Mouse (Mus musculus) heart, embryonic 16.5 days (tissue): Measurements from ENCODE around the gene Pam. TPM values are rescaled to one million over a fixed set of nuclear protein-coding genes. Genes with fewer than 3 reads are reported as not detected.
"Not testable (repeated sequence)": the region's sequence is repeated elsewhere in the genome, so short reads cannot be mapped to it uniquely, and the experiment has no call there.

Experiments used
- ATAC-seq: fragments of 200-750 bp; cut with Nextera tagmentation; replicated peaks from 2 replicates; pipeline ENCODE4 v1.8.0; 2017; ENCODE audit warnings: moderate number of reproducible peaks; ENCODE audit not compliant: insufficient read depth, low FRiP score; ENCODE audit errors: extremely low read depth
- H3K27ac ChIP-seq: fragments of 300-500 bp; sonication (generic); 2 replicates; pipeline ENCODE4 v1.5.1; 2014; ENCODE audit warnings: mild to moderate bottlenecking, low read length, control low read depth, moderate library complexity
- H3K27me3 ChIP-seq: fragments of 300-500 bp; sonication (generic); 2 replicates; pipeline ENCODE4 v1.6.1; 2014; ENCODE audit warnings: low read length, mixed read lengths; ENCODE audit not compliant: control insufficient read depth, insufficient read depth
- H3K36me3 ChIP-seq: fragments of 300-500 bp; sonication (generic); 2 replicates; pipeline ENCODE4 v1.6.1; 2014; ENCODE audit not compliant: control insufficient read depth, insufficient read depth
- H3K4me1 ChIP-seq: fragments of 300-500 bp; sonication (generic); 2 replicates; pipeline ENCODE4 v1.6.1; 2014; ENCODE audit warnings: low read length, mixed read lengths; ENCODE audit not compliant: control insufficient read depth, insufficient read depth
- H3K4me2 ChIP-seq: fragments of 300-500 bp; sonication (generic); 2 replicates; pipeline ENCODE4 v1.6.1; 2014; ENCODE audit warnings: low read depth, mild to moderate bottlenecking, control low read depth, low read length
- H3K4me3 ChIP-seq: fragments of 300-500 bp; sonication (generic); 2 replicates; pipeline ENCODE4 v1.5.1; 2014; ENCODE audit warnings: mild to moderate bottlenecking, control low read depth, low read length
- H3K9ac ChIP-seq: fragments of 300-500 bp; sonication (generic); 2 replicates; pipeline ENCODE4 v1.6.1; 2014; ENCODE audit warnings: low read length, control low read depth
- H3K9me3 ChIP-seq: fragments of 300-500 bp; sonication (generic); replicated peaks from 2 replicates; pipeline ENCODE4 v1.6.1; 2016; ENCODE audit warnings: low read length; ENCODE audit not compliant: control insufficient read depth
- WGBS: fragments of 180-500 bp; shearing (Covaris S2); extraction: QIAGEN DNeasy Blood & Tissue Kit; methylation state at CpG from one replicate; pipeline ENCODE4 v1.1.7; 2014; 5-methylcytosine and 5-hydroxymethylcytosine counted together
- polyA plus RNA-seq: library from polyadenylated mRNA; unstranded; fragments of >200 nt; fragmentation: Nextera tagmentation; extraction: Ambion mirVana; gene quantifications from 2 replicates; pipeline ENCODE4 v1.2.1, GENCODE M21; 2015

Pam gene
- polyA plus RNA-seq, 1 experiment from 2014 or later = 434 TPM

DNA sequence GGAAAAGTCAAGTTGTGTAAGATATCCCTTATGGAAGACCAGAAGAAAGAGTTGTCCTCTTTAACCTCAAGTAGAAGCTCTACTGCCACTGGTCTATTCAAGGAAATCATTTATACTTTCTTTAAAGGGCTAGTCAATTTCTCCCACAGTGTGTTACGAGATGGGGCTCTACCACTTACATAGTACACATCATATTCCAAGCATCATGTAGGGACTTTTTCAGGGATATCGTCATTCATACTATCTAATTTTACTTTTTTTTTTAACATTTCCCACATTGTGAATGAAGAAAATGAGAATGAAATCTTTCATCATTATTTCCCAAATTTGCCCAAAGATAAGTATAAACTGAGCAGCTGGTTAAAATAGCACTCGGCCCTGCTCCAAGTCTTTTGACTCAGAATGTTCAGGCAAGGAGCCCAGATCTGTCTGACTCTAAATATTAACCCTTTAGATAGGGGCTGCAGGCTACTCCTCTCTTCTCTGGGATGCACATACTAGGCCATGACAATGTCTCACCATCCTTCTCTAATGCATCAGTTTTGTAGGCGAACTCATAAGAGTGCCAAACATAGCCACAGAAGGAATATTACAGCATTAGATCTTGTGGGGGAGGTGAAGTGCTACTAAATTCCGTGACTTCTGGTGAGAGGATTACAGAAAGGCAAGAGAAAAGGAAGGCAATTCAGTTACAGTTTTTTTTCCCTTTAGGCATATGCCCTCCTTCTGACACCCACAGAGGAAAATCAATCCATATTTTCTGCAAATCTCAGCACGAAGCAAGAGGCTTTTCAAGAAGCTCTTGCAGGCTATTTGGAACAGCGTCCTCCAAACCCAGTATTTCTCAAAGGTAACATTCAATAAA is 92.7 kb downstream of the Pam start:
- Histone ChIP-seq H3K27me3 (no peaks in the 10 kb centered on the region), H3K27ac (peak overlapping the region; percentile 73), H3K4me2 (peak overlapping the region; percentile 21; the same call in 1 of the 2 replicates), H3K36me3 (no peaks in the 10 kb centered on the region; the same call in 1 of the 2 replicates), H3K9me3 (no peaks in the 10 kb centered on the region), H3K4me1 (peaks cover 13% of the 10 kb centered on the region), H3K4me3 (no peak overlapping the region), H3K9ac (no peak overlapping the region)
- WGBS = 44% methylated on average over 7 of the region's 7 CpGs
- ATAC-seq = peak; percentile 83

DNA sequence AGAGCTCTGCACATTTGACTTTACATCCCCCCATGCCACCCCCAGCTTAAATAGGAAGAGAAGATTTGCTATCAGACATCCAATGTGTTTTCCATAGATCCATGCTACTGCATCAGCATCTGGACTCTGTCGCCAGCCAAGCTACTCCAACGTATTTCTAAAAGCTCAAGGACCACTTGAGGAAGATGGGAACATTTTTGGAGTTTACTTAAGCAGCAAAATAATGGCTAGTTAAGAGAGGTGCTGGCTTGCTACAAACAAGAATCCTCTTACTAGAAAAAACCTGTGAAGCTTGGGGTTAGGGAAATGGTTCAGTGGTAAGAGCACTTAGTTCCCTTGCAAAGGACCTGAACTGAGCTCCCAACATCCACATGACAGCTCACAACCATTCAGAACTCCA is 96.0 kb downstream of the Pam start:
- 76% methylated on average over 2 of the region's 2 CpGs for WGBS
- no peak overlapping the region for H3K9ac ChIP-seq
- H3K4me3 ChIP-seq = no peak overlapping the region
- H3K4me1 ChIP-seq = peaks cover 13% of the 10 kb centered on the region
- no peaks in the 10 kb centered on the region for H3K27me3 ChIP-seq
- H3K9me3 ChIP-seq = no peaks in the 10 kb centered on the region
- no peaks in the 10 kb centered on the region; the same call in 1 of the 2 replicates for H3K36me3 ChIP-seq
- no peak for ATAC-seq
- no peak overlapping the region for H3K4me2 ChIP-seq
- H3K27ac ChIP-seq = no peak overlapping the region

DNA sequence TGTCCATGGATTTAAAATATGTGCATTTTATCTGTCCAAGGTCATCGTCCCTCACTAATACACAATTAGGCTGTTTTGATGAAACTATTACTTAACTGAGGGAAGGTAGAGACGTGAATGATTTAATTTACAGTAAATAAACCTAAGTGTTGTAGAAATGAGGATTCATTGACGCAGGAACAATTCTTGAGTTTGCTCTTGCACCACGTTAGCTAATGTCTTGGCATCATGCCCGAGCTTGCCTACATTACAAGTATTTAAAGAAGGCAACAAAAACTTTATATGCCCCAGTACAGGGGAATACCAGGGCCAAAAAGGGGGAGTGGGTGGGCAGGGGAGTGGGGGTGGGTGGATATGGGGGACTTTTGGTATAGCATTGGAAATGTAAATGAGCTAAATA is 96.5 kb downstream of the Pam start:
- 52% methylated on average over 5 of the region's 5 CpGs for WGBS

DNA sequence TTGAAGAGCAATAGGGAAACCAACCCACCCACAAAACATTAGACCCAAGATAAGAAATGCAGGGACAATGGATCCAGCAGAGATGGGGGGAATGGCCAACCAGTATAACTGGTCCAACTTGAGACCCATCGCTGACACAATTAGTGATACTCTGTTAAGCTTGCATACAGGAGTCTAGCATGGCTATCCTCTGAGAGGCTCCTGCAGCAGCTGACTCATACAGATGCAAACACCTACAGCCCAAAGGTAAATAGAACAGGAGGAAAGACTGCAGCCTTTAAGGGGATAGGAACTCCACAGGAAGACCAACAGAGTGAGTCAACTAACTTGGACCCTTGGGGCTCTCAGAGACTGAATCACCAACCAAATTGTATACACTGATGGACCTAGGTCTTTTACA is 98.4 kb downstream of the Pam start:
- Histone ChIP-seq H3K4me1 (peaks cover 4% of the 10 kb centered on the region), H3K9ac (no peak overlapping the region), H3K4me3 (no peak overlapping the region), H3K27me3 (no peaks in the 10 kb centered on the region), H3K27ac (no peak overlapping the region), H3K4me2 (no peak overlapping the region), H3K36me3 (no peaks in the 10 kb centered on the region; the same call in 1 of the 2 replicates), H3K9me3 (no peaks in the 10 kb centered on the region)
- 86% methylated on average over 1 of the region's 1 CpGs for whole genome bisulfite sequencing
- ATAC-seq = no peak

More for the DNA sequence above, 96.5 kb downstream of the Pam start:
- H3K9ac ChIP-seq, H3K27ac ChIP-seq, H3K36me3 ChIP-seq, H3K9me3 ChIP-seq, H3K27me3 ChIP-seq, H3K4me3 ChIP-seq, ATAC-seq, H3K4me2 ChIP-seq: not testable (repeated sequence)
- H3K4me1 ChIP-seq = peaks cover 13% of the 10 kb centered on the region

DNA sequence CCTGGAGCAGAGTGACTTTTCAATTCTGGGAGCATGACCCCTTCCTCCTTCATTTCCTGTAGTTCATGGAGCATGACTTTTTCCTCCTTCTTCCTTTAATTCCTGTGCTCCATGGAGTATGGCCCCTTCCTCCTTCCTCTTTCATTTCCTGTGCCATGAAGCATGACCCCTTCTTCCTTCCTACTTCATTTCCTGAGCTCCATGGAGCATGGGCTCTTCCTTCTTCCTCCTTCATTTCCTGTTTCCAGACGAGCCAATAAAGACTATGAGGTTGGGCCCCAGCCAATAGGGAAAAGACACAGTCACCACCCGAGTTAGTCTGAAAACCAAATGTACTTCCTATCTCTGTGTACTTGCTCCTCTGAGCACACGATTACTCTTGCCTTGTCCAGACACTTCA is 103.5 kb downstream of the Pam start:
- WGBS = 51% methylated on average over 3 of the region's 3 CpGs
- no peak for ATAC-seq
- H3K4me1 ChIP-seq = no peaks in the 10 kb centered on the region
- no peak overlapping the region for H3K4me3 ChIP-seq
- H3K27me3 ChIP-seq = no peaks in the 10 kb centered on the region
- no peak overlapping the region for H3K9ac ChIP-seq
- no peak overlapping the region for H3K27ac ChIP-seq
- H3K4me2 ChIP-seq = no peak overlapping the region
- H3K9me3 ChIP-seq = no peaks in the 10 kb centered on the region
- no peaks in the 10 kb centered on the region for H3K36me3 ChIP-seq

DNA sequence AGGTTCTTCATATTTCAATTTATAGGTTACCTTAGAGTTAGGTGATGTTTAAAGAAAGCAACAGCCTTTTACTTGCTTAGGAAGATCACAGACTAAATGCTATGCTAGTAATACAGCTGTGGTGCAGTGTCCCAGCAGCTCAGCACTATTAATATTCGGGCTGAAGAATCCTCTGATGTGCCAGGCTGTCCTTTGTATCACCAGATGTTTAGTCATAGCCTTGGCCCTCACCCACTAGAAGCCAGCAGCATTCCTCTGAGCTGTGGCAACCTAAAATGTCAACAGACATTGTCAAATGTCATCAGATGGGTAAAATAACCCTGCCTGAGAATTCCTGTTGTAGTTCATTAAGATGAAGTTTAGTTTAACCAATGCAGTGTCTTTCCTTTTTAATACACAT is 112.3 kb downstream of the Pam start:
- Histone ChIP-seq H3K9ac (no peak overlapping the region), H3K27ac (no peak overlapping the region), H3K4me2 (no peak overlapping the region), H3K9me3 (0 out of 2 replicates have a peak, but pooled peaks cover 2% of the 10 kb centered on the region), H3K4me3 (no peak overlapping the region), H3K27me3 (no peaks in the 10 kb centered on the region), H3K36me3 (no peaks in the 10 kb centered on the region), H3K4me1 (peaks cover 20% of the 10 kb centered on the region)
- WGBS = 48% methylated on average over 1 of the region's 1 CpGs
- no peak for ATAC-seq

DNA sequence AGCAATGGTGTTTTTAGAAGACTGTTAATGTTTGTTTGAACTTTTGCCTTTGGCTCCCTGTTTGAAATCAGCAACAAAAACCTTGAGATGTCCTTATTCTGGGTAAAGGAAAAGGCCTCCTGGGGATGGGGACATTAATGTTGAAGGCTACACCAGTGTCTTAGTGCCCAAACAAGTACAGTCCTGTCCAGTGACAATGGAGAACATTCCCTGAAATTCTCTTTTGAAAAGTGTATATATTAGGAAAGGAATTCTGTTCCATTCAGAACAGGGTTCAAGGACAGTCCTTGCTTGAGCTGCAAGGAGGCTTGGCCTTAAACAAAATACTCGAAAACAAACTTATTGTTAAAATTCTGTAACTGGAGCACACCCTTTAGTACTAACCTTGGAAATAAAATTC is 116.0 kb downstream of the Pam start:
- Histone ChIP-seq H3K9me3 (0 out of 2 replicates have a peak, but pooled peaks cover 2% of the 10 kb centered on the region), H3K4me2 (no peak overlapping the region), H3K4me3 (no peak overlapping the region), H3K27ac (no peak overlapping the region), H3K27me3 (no peaks in the 10 kb centered on the region), H3K36me3 (no peaks in the 10 kb centered on the region), H3K4me1 (peaks cover 29% of the 10 kb centered on the region), H3K9ac (no peak overlapping the region)
- no peak for ATAC-seq
- WGBS = 83% methylated on average over 1 of the region's 1 CpGs

DNA sequence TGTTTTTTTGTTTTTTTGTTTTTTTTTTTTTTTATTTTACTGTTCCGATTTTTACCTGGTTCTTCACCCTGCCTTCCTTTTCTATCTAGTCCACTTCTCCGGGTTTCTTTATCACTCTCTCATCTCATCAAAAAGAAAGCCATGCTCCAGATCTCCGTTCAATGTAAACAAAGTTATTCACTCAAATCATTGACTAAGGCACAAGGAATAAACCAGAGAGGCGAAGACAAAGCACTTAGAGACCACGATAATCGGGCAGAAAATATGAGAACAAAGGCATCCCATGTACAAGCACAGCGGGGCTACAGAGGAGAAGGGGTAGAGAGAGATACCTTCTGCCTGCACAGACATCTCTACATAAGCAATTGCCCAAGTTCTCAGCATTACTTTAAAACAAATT is 117.9 kb downstream of the Pam start:
- Histone ChIP-seq H3K9ac (peak overlapping the region; percentile 95), H3K4me3 (peak overlapping the region; percentile 79), H3K9me3 (no peaks in the 10 kb centered on the region), H3K4me2 (peak overlapping the region; percentile 71), H3K27me3 (no peaks in the 10 kb centered on the region), H3K36me3 (0 out of 2 replicates have a peak, but pooled peaks cover 3% of the 10 kb centered on the region), H3K27ac (peak overlapping the region; percentile 99), H3K4me1 (peaks cover 30% of the 10 kb centered on the region)
- WGBS = 11% methylated on average over 7 of the region's 7 CpGs
- no peak for ATAC-seq

DNA sequence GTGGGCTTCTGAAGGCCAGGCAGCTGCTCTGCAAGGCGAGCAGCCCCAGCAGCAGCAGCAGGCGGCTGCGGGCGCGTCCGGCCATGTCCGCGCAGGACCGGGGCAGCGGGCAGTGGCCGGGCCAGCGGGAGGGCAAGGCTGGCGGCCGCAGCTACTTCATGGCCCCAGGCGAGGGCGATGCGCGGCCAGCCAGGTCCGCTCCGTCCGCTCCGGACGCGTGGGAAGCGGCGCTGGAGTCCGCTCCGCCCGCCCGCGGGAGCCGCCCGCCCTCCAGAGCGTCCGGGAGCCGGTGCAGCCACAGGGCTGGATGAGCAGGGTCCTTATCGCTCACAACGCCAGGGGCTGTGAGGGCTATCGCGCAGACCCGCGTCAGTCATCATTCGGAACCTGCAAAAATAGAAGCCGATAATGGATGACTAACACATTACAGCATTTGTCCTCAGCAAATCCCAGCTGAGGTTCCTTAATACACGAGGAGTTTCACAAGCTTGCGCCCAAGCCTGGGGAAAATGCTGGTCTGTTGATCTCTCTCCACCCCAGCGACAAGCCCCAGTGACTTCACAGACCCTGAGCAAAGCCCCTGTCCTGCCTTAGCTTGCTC is 118.5 kb downstream of the Pam start:
- peak; percentile 95 for ATAC-seq
- under 1% methylated on average over 47 of the region's 47 CpGs for WGBS

More for the DNA sequence above, 118.5 kb downstream of the Pam start:
- 0 out of 2 replicates have a peak, but pooled peaks cover 3% of the 10 kb centered on the region for H3K36me3 ChIP-seq
- no peaks in the 10 kb centered on the region for H3K27me3 ChIP-seq
- peaks cover 27% of the 10 kb centered on the region for H3K4me1 ChIP-seq
- peak overlapping the region; percentile 95 for H3K9ac ChIP-seq
- peak overlapping the region; percentile 99 for H3K27ac ChIP-seq
- H3K4me3 ChIP-seq = peak overlapping the region; percentile 79
- H3K9me3 ChIP-seq = no peaks in the 10 kb centered on the region
- H3K4me2 ChIP-seq = peak overlapping the region; percentile 71
